Mouse (Mus musculus) CH12.LX (cell line): ENCODE results near the gene Igflr1. TPM values are rescaled to one million over a fixed set of nuclear protein-coding genes. Genes with fewer than 3 reads are reported as not detected.

Source experiments
- DNase-seq: peaks from one replicate; pipeline ENCODE4 v3.0.0-alpha.2; 2013; ENCODE audit errors: extremely low read depth
- H3K27ac ChIP-seq: 2 replicates; pipeline ENCODE4 v1.5.1; 2012; ENCODE audit warnings: low read depth, mild to moderate bottlenecking, control low read depth, moderate library complexity; ENCODE audit not compliant: insufficient read depth
- H3K27me3 ChIP-seq: replicated peaks from 2 replicates; pipeline ENCODE3; 2012; ENCODE audit warnings: inconsistent platforms
- H3K36me3 ChIP-seq, 2 experiments: replicated peaks in 1 of 2; 2 replicates each; pipeline versions ENCODE3 to v1.6.1; 2012; ENCODE audit warnings: inconsistent platforms in 1 of 2, low read length in 1 of 2, mild to moderate bottlenecking in 1 of 2, mixed read lengths in 1 of 2, moderate library complexity in 1 of 2; ENCODE audit not compliant: control insufficient read depth in 1 of 2, insufficient read depth in 1 of 2
- H3K4me1 ChIP-seq, 2 experiments: 2 replicates each; pipeline ENCODE4 v1.6.1; 2012; ENCODE audit warnings: inconsistent platforms in 1 of 2, moderate library complexity in 1 of 2; ENCODE audit not compliant: insufficient read depth in 2 of 2, control insufficient read depth in 1 of 2
- H3K4me2 ChIP-seq: 2 replicates; pipeline ENCODE4 v1.6.1; 2012; ENCODE audit warnings: low read depth, mild to moderate bottlenecking, control low read depth; ENCODE audit not compliant: poor library complexity, insufficient read depth, severe bottlenecking
- H3K4me3 ChIP-seq, 3 experiments: fragments of 150-350 bp in 1 of 3; sonication (generic) in 1 of 3; replicated peaks in 1 of 3; 2 replicates each; pipeline versions ENCODE3 to v1.5.1; 2011 to 2012; ENCODE audit warnings: low read depth in 2 of 3, low read length in 2 of 3, mild to moderate bottlenecking in 2 of 3, moderate library complexity in 2 of 3, control low read depth in 1 of 3, improper control_type of control experiment in 1 of 3, inconsistent platforms in 1 of 3, mixed read lengths in 1 of 3; ENCODE audit not compliant: poor library complexity in 1 of 3
- H3K79me2 ChIP-seq: replicated peaks from 2 replicates; pipeline ENCODE4 v1.6.1; 2012; ENCODE audit warnings: mild to moderate bottlenecking, moderate library complexity; ENCODE audit not compliant: control insufficient read depth, poor library complexity, insufficient read depth, severe bottlenecking; ENCODE audit errors: extremely low read depth
- H3K9ac ChIP-seq: 2 replicates; pipeline ENCODE4 v1.6.1; 2012; ENCODE audit warnings: low read depth, mild to moderate bottlenecking, control low read depth, moderate library complexity; ENCODE audit not compliant: insufficient read depth
- H3K9me3 ChIP-seq: replicated peaks from 2 replicates; pipeline ENCODE3; 2012; ENCODE audit warnings: low read length, inconsistent platforms, mixed read lengths
- BHLHE40 ChIP-seq: IDR thresholded peaks from 2 replicates; pipeline ENCODE4 v1.6.1; 2011; ENCODE audit warnings: mild to moderate bottlenecking, low read depth, low read length, improper control_type of control experiment
- CHD1 ChIP-seq: IDR thresholded peaks from 2 replicates; pipeline ENCODE4 v1.6.1; 2012; ENCODE audit warnings: low read depth, low read length, improper control_type of control experiment, inconsistent platforms
- CHD2 ChIP-seq: IDR thresholded peaks from 2 replicates; pipeline ENCODE4 v1.6.1; 2011; ENCODE audit warnings: low read length, improper control_type of control experiment
- CTCF ChIP-seq, 2 experiments: IDR thresholded peaks in 1 of 2; conservative IDR thresholded peaks in 1 of 2; 2 replicates each; pipeline ENCODE4 v1.5.1; 2011 to 2012; ENCODE audit warnings: low read depth in 2 of 2, low read length in 2 of 2, improper control_type of control experiment in 1 of 2, inconsistent platforms in 1 of 2, mild to moderate bottlenecking in 1 of 2, moderate library complexity in 1 of 2
- E2F4 ChIP-seq: IDR thresholded peaks from 2 replicates; pipeline ENCODE4 v1.6.1; 2011; ENCODE audit warnings: low read depth, low read length, improper control_type of control experiment; ENCODE audit not compliant: insufficient replicate concordance
- EP300 ChIP-seq: IDR thresholded peaks from 2 replicates; pipeline ENCODE4 v1.6.1; 2011; ENCODE audit warnings: low read length, improper control_type of control experiment
- GABPA ChIP-seq: IDR thresholded peaks from 2 replicates; pipeline ENCODE4 v1.6.1; 2012; ENCODE audit warnings: low read depth, low read length, improper control_type of control experiment, inconsistent platforms; ENCODE audit not compliant: insufficient replicate concordance
- HCFC1 ChIP-seq: IDR thresholded peaks from 2 replicates; pipeline ENCODE4 v1.6.1; 2012; ENCODE audit warnings: low read depth, mild to moderate bottlenecking, inconsistent platforms, low read length, improper control_type of control experiment
- JUN ChIP-seq: IDR thresholded peaks from 2 replicates; pipeline ENCODE4 v1.6.1; 2011; ENCODE audit warnings: low read depth, mild to moderate bottlenecking, low read length, improper control_type of control experiment, moderate library complexity; ENCODE audit not compliant: insufficient read depth
- JUND ChIP-seq: conservative IDR thresholded peaks from 2 replicates; pipeline ENCODE4 v1.6.1; 2011; ENCODE audit warnings: low read depth, low read length, improper control_type of control experiment
- MAFK ChIP-seq: IDR thresholded peaks from 2 replicates; pipeline ENCODE4 v1.6.1; 2011; ENCODE audit warnings: low read length, improper control_type of control experiment; ENCODE audit not compliant: insufficient replicate concordance
- MAX ChIP-seq: IDR thresholded peaks from 2 replicates; pipeline ENCODE4 v1.6.1; 2011; ENCODE audit warnings: low read length, improper control_type of control experiment
- MAZ ChIP-seq: IDR thresholded peaks from 2 replicates; pipeline ENCODE4 v1.6.1; 2012; ENCODE audit warnings: low read depth, mild to moderate bottlenecking, inconsistent platforms, low read length, improper control_type of control experiment, moderate library complexity
- MEF2A ChIP-seq: IDR thresholded peaks from 2 replicates; pipeline ENCODE4 v1.6.1; 2014; ENCODE audit warnings: low read depth, mild to moderate bottlenecking, inconsistent platforms, low read length, improper control_type of control experiment, borderline replicate concordance
- MYC ChIP-seq: IDR thresholded peaks from 2 replicates; pipeline ENCODE4 v1.6.1; 2011; ENCODE audit warnings: low read depth, mild to moderate bottlenecking, improper control_type of control experiment, low read length
- NELFE ChIP-seq: IDR thresholded peaks from 2 replicates; pipeline ENCODE4 v1.6.1; 2011; ENCODE audit warnings: low read depth, low read length, improper control_type of control experiment
- PAX5 ChIP-seq: IDR thresholded peaks from 2 replicates; pipeline ENCODE4 v1.6.1; 2012; ENCODE audit warnings: low read length, inconsistent platforms, mixed read lengths
- POLR2A ChIP-seq: IDR thresholded peaks from 2 replicates; pipeline ENCODE4 v1.6.1; 2011; ENCODE audit warnings: low read depth, mild to moderate bottlenecking, improper control_type of control experiment, low read length
- RCOR1 ChIP-seq: conservative IDR thresholded peaks from 2 replicates; pipeline ENCODE4 v1.6.1; 2012; ENCODE audit warnings: low read depth, mild to moderate bottlenecking, inconsistent platforms, low read length, improper control_type of control experiment
- SIN3A ChIP-seq: IDR thresholded peaks from 2 replicates; pipeline ENCODE4 v1.6.1; 2012; ENCODE audit warnings: low read length, improper control_type of control experiment, inconsistent platforms
- USF1 ChIP-seq: IDR thresholded peaks from 2 replicates; pipeline ENCODE4 v1.6.1; 2014; ENCODE audit warnings: low read depth, mild to moderate bottlenecking, inconsistent platforms, low read length, improper control_type of control experiment
- ZNF384 ChIP-seq: IDR thresholded peaks from 2 replicates; pipeline ENCODE4 v1.6.1; 2012; ENCODE audit warnings: low read depth, low read length, improper control_type of control experiment, inconsistent platforms
- dilution Hi-C: fragments of 300-500 bp; cut with MboI; formaldehyde crosslinking; loops from 2 replicates; pipeline ENCODE4 v1.14.3; 2020; ENCODE audit warnings: low sequenced_read_pairs; ENCODE audit not compliant: extremely low pct_unique_long_range_greater_than_20kb, extremely low pct_ligation_motif_present
- in situ Hi-C: fragments of 300-500 bp; cut with MboI; formaldehyde crosslinking; loops from 3 replicates; pipeline ENCODE4 v1.14.3; 2019; ENCODE audit warnings: low sequenced_read_pairs, low pct_ligation_motif_present, low pct_unique_long_range_greater_than_20kb, mixed read lengths
- polyA plus RNA-seq: library from polyadenylated mRNA; unstranded; fragments of >175 nt; gene quantifications from 2 replicates; pipeline ENCODE4 v1.2.1, GENCODE M21; 2012; ENCODE audit warnings: low read depth; ENCODE audit not compliant: insufficient read length
- total RNA-seq, 2 experiments: library from RNA; depleted of rRNA; stranded (reverse); fragments of 300-350 nt in 1 of 2; fragments of >200 nt in 1 of 2; gene quantifications; 2 replicates each; pipeline ENCODE4 v1.2.3; 2012 to 2014

Gene Igflr1
- total RNA-seq (2012; rRNA removed) (0.92 and 1.3 TPM in 2 replicates), total RNA-seq (2014; rRNA removed) (not detected in 2 replicates), polyA plus RNA-seq (0.65 TPM in 1 of 2 replicates, not detected in the other)

DNA sequence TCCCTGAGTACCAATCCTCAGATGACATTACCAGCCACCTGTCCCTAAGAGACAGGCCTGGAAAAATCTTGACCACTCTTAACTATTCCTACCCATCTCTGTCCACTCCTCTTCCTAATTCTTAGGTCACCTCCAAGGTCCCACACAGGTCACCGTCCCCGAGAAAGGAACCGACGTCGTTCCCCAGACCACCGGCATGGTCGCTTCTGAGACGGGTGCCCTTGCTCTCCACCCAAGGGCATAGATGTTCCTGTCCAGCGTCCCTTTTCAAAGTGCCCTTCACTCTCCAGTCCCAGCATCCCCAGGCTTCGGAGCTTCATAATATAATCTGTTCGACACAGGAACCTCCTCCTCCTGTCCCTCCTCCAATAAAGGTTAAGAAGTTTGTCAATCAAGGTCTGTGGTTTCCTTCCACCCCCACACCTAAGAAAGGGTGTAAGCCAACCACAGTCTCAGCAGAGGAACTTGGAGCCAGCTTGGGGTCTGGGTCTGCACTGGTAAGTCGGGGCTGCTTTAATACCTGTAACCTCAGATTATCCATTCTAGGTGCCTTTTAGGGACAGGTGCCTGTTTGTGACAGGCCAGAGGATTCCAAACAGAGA lies at the start of gene Igflr1:
Gene Igflr1, plus strand, starts transcription at position 458 of the 602 bp plus-strand sequence.
- H3K36me3 ChIP-seq: peaks cover 45 to 65% of the 10 kb centered on the region in 2 experiments
- H3K4me2 ChIP-seq: no peak within 1 kb of the TSS
- no peaks in the 10 kb centered on the region for H3K27me3 ChIP-seq
- peaks cover 7 to 19% of the 10 kb centered on the region in 2 experiments; a peak in 3 of 4 replicates for H3K4me1 ChIP-seq
- H3K27ac ChIP-seq: no peak within 1 kb of the TSS; the same call in 1 of the 2 replicates
- TF ChIP-seq RCOR1: no peak
- no peak for TF ChIP-seq PAX5
- no peak for TF ChIP-seq ZNF384
- no peak for TF ChIP-seq EP300
- TF ChIP-seq CHD1: no peak
- no peak for TF ChIP-seq MAFK
- TF ChIP-seq MYC: no peak
- no peak for TF ChIP-seq CHD2
- no peak for TF ChIP-seq USF1
- no peak for TF ChIP-seq MAZ
- TF ChIP-seq JUND: no peak
- TF ChIP-seq, all 38 proteins: peak for 0
- in situ Hi-C loops (no loop called here), dilution Hi-C loops (no loop called here)
- peaks cover 11% of the 10 kb centered on the region for H3K79me2 ChIP-seq
- no peak for DNase-seq
- no peak within 1 kb of the TSS for H3K9ac ChIP-seq
- H3K4me3 ChIP-seq: no peak within 1 kb of the TSS
- H3K9me3 ChIP-seq: no peaks in the 10 kb centered on the region

DNA sequence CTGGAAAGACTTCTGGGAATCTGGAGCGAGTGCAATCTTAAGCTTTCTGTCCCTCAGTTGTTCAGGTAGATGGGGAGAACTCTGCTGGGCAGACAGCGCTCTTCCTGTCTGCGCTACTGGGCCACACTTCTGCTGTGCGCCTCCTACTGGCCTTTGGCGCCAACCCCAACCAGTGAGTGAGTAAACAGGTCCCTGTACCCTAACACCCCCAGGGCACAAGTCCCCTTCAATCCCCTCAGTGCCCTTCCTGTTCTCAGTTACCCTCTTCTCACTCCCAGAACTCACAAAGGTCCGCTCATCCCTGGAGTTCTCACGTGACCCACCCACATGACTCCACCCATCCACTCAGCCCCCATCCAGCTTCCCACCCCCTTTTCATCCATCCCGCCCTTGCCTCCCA lies 46.9 kb upstream of the Igflr1 start:
- Histone ChIP-seq H3K4me2 (no peak overlapping the region), H3K4me1 (peaks cover 0 to 3% of the 10 kb centered on the region in 2 experiments; a peak in 1 of 4 replicates)
- dilution Hi-C loops: no loop called here
- TF ChIP-seq CTCF (conservative IDR thresholded peaks at IDR 0.05 in 1 of 2, IDR thresholded peaks at IDR 0.05 in 1 of 2; ENCODE audit: low read depth in 2 of 2, low read length in 2 of 2) (peak in 1 of 2 experiments; percentile 42; a peak in 2 of 4 replicates), MAZ (no peak), MEF2A (no peak)
- TF ChIP-seq, all 38 proteins: peak for 1
- Histone ChIP-seq H3K4me3 (no peak overlapping the region), H3K9me3 (no peaks in the 10 kb centered on the region), H3K36me3 (peaks cover 0 to 8% of the 10 kb centered on the region in 2 experiments), H3K9ac (no peak overlapping the region), H3K27me3 (peaks cover 16% of the 10 kb centered on the region), H3K27ac (no peak overlapping the region), H3K79me2 (no peaks in the 10 kb centered on the region)
- in situ Hi-C loops: no loop called here
- no peak for DNase-seq

DNA sequence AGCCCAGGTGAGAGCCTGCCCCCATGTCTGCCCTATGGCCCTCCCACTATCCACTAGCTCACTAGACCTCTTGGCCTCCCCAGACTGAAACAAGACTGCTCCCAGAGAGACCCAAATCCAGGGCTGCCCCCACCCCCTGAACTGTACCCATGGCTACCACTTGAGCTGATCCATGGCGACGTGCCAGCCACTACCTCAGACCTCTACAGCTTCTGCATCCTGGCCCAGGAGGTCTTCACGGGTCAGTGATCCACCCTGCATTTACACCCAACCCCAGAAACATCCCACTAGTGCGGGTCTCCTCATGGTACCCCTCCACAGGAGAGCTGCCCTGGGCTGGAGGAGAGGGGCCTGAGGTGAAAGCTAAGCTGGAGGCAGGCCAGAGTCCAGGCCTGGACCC lies 44.8 kb upstream of the Igflr1 start:
- no peak overlapping the region for H3K4me3 ChIP-seq
- no peak overlapping the region for H3K27ac ChIP-seq
- no peak overlapping the region for H3K9ac ChIP-seq
- in situ Hi-C loops: no loop called here
- no peak for DNase-seq
- TF ChIP-seq MAX: no peak
- TF ChIP-seq CTCF (conservative IDR thresholded peaks at IDR 0.05 in 1 of 2, IDR thresholded peaks at IDR 0.05 in 1 of 2; ENCODE audit: low read depth in 2 of 2, low read length in 2 of 2): no peak
- TF ChIP-seq POLR2A: no peak
- TF ChIP-seq NELFE: no peak
- TF ChIP-seq GABPA: no peak
- no peak for TF ChIP-seq JUN
- no peak for TF ChIP-seq MAZ
- TF ChIP-seq ZNF384: no peak
- no peak for TF ChIP-seq E2F4
- no peak for TF ChIP-seq SIN3A
- TF ChIP-seq HCFC1: no peak
- TF ChIP-seq EP300: no peak
- TF ChIP-seq BHLHE40: no peak
- TF ChIP-seq, all 38 proteins: peak for 0
- Histone ChIP-seq H3K4me2 (no peak overlapping the region), H3K79me2 (no peaks in the 10 kb centered on the region), H3K4me1 (peaks cover 10 to 18% of the 10 kb centered on the region in 2 experiments), H3K36me3 (peaks cover 0 to 27% of the 10 kb centered on the region in 2 experiments), H3K27me3 (peaks cover 5% of the 10 kb centered on the region), H3K9me3 (no peaks in the 10 kb centered on the region)
- dilution Hi-C loops: no loop called here
